10 mouse cellular contexts compared by ENCODE assay signal in the genomic region with DNA sequence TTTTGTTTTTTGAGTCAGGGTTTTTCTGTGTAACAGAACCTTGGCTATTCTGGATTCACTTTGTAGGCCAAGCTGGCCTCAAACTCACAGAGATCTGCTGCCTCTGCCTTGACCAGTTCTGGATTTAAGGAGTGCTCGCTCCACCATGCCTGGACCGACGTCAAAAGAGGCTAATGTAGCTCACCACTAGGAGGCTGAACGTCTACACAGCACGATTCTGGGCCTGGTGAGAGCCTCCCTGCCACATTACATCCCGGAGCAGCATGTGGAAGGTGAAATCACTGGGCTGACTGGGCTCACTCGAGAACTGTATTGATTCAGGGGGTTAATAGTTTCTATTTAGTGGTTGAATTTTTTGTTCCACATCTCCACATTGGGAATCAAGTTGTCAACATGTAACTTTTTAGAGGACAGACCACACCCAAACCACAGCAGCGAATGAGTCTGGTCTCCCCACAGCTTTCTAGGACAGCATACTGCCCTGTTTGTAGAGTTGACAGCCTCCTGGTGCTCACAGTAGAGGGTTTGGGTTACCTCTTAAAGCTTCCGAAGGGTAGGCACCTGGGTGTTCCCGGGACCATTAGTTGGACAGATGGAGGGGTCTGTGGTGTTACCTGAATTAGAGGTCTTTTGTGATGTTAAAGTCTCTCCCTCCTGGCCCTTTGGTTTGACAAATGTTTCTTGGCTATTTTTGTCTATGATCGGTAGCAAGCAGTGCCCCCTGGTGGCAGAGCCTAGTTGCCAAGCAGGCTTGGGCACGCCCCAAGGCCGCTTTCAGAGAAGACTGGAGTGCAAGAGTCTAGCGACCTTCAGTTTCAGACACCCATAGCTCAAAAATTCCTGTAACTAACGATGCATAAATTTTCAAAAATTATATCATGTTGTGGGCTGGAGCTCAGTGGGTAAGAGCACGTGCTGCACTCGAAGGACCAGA. TPM values are rescaled to one million over a fixed set of nuclear protein-coding genes. Genes with fewer than 3 reads are reported as not detected.
A peak's percentile ranks its signal among the peaks of the same experiment; 100 is the strongest.
DNase-seq lines count a peak whose midpoint lies in the region; ATAC-seq and TF ChIP-seq lines count a peak whose summit lies in the region.
"Had no signal": no experiment of that assay in that cellular context is flagged by ENCODE, and none has a peak within 500 bp of the region (broad histone marks: within the 10 kb centered on the region; RNA-seq: fewer than 3 reads in every experiment).

No protein-coding gene starts in this region.

- H3K36me3 ChIP-seq in heart, postnatal 0 days (replicated peaks; ENCODE audit: control insufficient read depth, insufficient read depth, low read length) = no peaks in the 10 kb centered on the region
- H3K36me3 ChIP-seq in heart, embryonic 11.5 days (ENCODE audit: control insufficient read depth, insufficient read depth, low read length) = no peaks in the 10 kb centered on the region
- no peaks in the 10 kb centered on the region for H3K36me3 ChIP-seq in embryonic facial prominence, embryonic 10.5 days (replicated peaks)
- H3K36me3 ChIP-seq in intestine, embryonic 16.5 days (ENCODE audit: control insufficient read depth, insufficient read depth, low read length) = no peaks in the 10 kb centered on the region
- no peaks in the 10 kb centered on the region for H3K36me3 ChIP-seq in thymus, adult 2 months (ENCODE audit: control insufficient read depth, insufficient read depth, low read length)
- H3K36me3 ChIP-seq: embryonic facial prominence, embryonic 13.5 days had no signal

- 38% methylated on average over 17 of the region's 17 CpGs for WGBS in heart, postnatal 0 days
- 31% methylated on average over 17 of the region's 17 CpGs for WGBS in heart, embryonic 11.5 days (ENCODE audit: insufficient replicate concordance)
- 35% methylated on average over 17 of the region's 17 CpGs for WGBS in embryonic facial prominence, embryonic 10.5 days
- WGBS in intestine, embryonic 16.5 days = 36% methylated on average over 17 of the region's 17 CpGs
- WGBS in olfactory bulb, adult 2 months = 37% methylated on average over 17 of the region's 17 CpGs
- WGBS in thymus, adult 2 months = 37% methylated on average over 17 of the region's 17 CpGs

- no peaks in the 10 kb centered on the region for H3K9me3 ChIP-seq in heart, postnatal 0 days (replicated peaks; ENCODE audit: control insufficient read depth, low read length)
- no peaks in the 10 kb centered on the region for H3K9me3 ChIP-seq in heart, embryonic 11.5 days (replicated peaks; ENCODE audit: control insufficient read depth, low read length)
- no peaks in the 10 kb centered on the region for H3K9me3 ChIP-seq in embryonic facial prominence, embryonic 10.5 days
- no peaks in the 10 kb centered on the region for H3K9me3 ChIP-seq in intestine, embryonic 16.5 days (ENCODE audit: control insufficient read depth, low read length)
- H3K9me3 ChIP-seq: embryonic facial prominence, embryonic 13.5 days had no signal

- TF ChIP-seq CTCF in heart, postnatal 0 days (IDR thresholded peaks at IDR 0.05; ENCODE audit: low read depth) = peak; percentile 68
- peak; percentile 63 for TF ChIP-seq CTCF in olfactory bulb, adult 2 months (IDR thresholded peaks at IDR 0.05; ENCODE audit: insufficient read depth, low read depth, low read length)
- peak; percentile 81; the same call in 1 of the 2 replicates for TF ChIP-seq CTCF in thymus, adult 2 months (IDR thresholded peaks at IDR 0.05; ENCODE audit: borderline replicate concordance, control insufficient read depth, extremely low read depth, insufficient read depth, low read length, poor library complexity)

- H3K9ac ChIP-seq in heart, postnatal 0 days (replicated peaks; ENCODE audit: low read depth, low read length) = no peak overlapping the region
- no peak overlapping the region for H3K9ac ChIP-seq in heart, embryonic 11.5 days (ENCODE audit: low read depth, low read length)
- H3K9ac ChIP-seq in intestine, embryonic 16.5 days (ENCODE audit: low read depth, low read length) = no peak overlapping the region
- H3K9ac ChIP-seq: embryonic facial prominence, embryonic 13.5 days had no signal

- ATAC-seq in heart, postnatal 0 days (ENCODE audit: insufficient read depth, low read depth) = peak; percentile 41
- no peak for ATAC-seq in heart, embryonic 11.5 days (replicated peaks; ENCODE audit: insufficient number of reproducible peaks, low FRiP score, low TSS enrichment)
- ATAC-seq in intestine, embryonic 16.5 days = peak; percentile 71

- H3K27me3 ChIP-seq in heart, postnatal 0 days (ENCODE audit: control insufficient read depth, insufficient read depth, low read length) = no peaks in the 10 kb centered on the region
- H3K27me3 ChIP-seq in heart, embryonic 11.5 days (ENCODE audit: control insufficient read depth, insufficient read depth, low read length) = no peaks in the 10 kb centered on the region
- H3K27me3 ChIP-seq in embryonic facial prominence, embryonic 10.5 days (replicated peaks; ENCODE audit: low read depth, poor library complexity, severe bottlenecking) = peaks cover 5% of the 10 kb centered on the region
- H3K27me3 ChIP-seq in intestine, embryonic 16.5 days (replicated peaks; ENCODE audit: control insufficient read depth, insufficient read depth, low read length) = no peaks in the 10 kb centered on the region
- no peaks in the 10 kb centered on the region for H3K27me3 ChIP-seq in thymus, adult 2 months (ENCODE audit: control insufficient read depth, insufficient read depth, low read length)
- H3K27me3 ChIP-seq: embryonic facial prominence, embryonic 13.5 days had no signal

- no peak for TF ChIP-seq EP300 in heart, postnatal 0 days (IDR thresholded peaks at IDR 0.05; ENCODE audit: low read depth)

- H3K27ac ChIP-seq in heart, postnatal 0 days (ENCODE audit: low read depth) = no peak overlapping the region
- H3K27ac ChIP-seq in heart, embryonic 11.5 days (ENCODE audit: low read depth, low read length) = no peak overlapping the region
- no peak overlapping the region for H3K27ac ChIP-seq in embryonic facial prominence, embryonic 10.5 days (replicated peaks)
- H3K27ac ChIP-seq in intestine, embryonic 16.5 days (ENCODE audit: low read length) = no peak overlapping the region
- no peak overlapping the region for H3K27ac ChIP-seq in olfactory bulb, adult 2 months (ENCODE audit: insufficient read depth, low read depth, low read length)
- H3K27ac ChIP-seq in thymus, adult 2 months (ENCODE audit: control insufficient read depth, insufficient read depth, low read length) = no peak overlapping the region
- H3K27ac ChIP-seq: embryonic facial prominence, embryonic 13.5 days had no signal

- no peaks in the 10 kb centered on the region for H3K4me1 ChIP-seq in heart, postnatal 0 days (ENCODE audit: control insufficient read depth, insufficient read depth)
- H3K4me1 ChIP-seq in heart, embryonic 11.5 days (ENCODE audit: control insufficient read depth, insufficient read depth, low read length) = no peaks in the 10 kb centered on the region
- no peaks in the 10 kb centered on the region for H3K4me1 ChIP-seq in embryonic facial prominence, embryonic 10.5 days
- H3K4me1 ChIP-seq in intestine, embryonic 16.5 days (ENCODE audit: control insufficient read depth, insufficient read depth, low read length) = no peaks in the 10 kb centered on the region
- H3K4me1 ChIP-seq in olfactory bulb, adult 2 months (ENCODE audit: control insufficient read depth, insufficient read depth, low read length) = no peaks in the 10 kb centered on the region
- no peaks in the 10 kb centered on the region for H3K4me1 ChIP-seq in thymus, adult 2 months (replicated peaks; ENCODE audit: control insufficient read depth, insufficient read depth, low read length)
- H3K4me1 ChIP-seq: embryonic facial prominence, embryonic 13.5 days had no signal

- H3K4me3 ChIP-seq in heart, postnatal 0 days (ENCODE audit: low read depth, low read length) = no peak overlapping the region
- no peak overlapping the region for H3K4me3 ChIP-seq in heart, embryonic 11.5 days (ENCODE audit: low read depth, low read length)
- no peak overlapping the region for H3K4me3 ChIP-seq in embryonic facial prominence, embryonic 10.5 days
- H3K4me3 ChIP-seq in intestine, embryonic 16.5 days (ENCODE audit: low read length) = no peak overlapping the region
- H3K4me3 ChIP-seq in olfactory bulb, adult 2 months (ENCODE audit: insufficient read depth, low read depth, low read length) = no peak overlapping the region
- H3K4me3 ChIP-seq in thymus, adult 2 months (ENCODE audit: control insufficient read depth, insufficient read depth, low read length) = no peak overlapping the region
- H3K4me3 ChIP-seq: embryonic facial prominence, embryonic 13.5 days; myocyte had no signal

- TF ChIP-seq POLR2A in olfactory bulb, adult 2 months (IDR thresholded peaks at IDR 0.05; ENCODE audit: insufficient read depth, low read depth, low read length) = no peak
- no peak for TF ChIP-seq POLR2A in thymus, adult 2 months (IDR thresholded peaks at IDR 0.05; ENCODE audit: control insufficient read depth, extremely low read depth, insufficient read depth, low read length, poor library complexity)

- DNase-seq in heart, postnatal 0 days (ENCODE audit: low spot score) = peak; percentile 19
- DNase-seq in adrenal gland, postnatal 14 days = peak; percentile 90
- peak; percentile 79 for DNase-seq in embryonic facial prominence, embryonic 10.5 days (ENCODE audit: low spot score)
- peak; percentile 35 to 39 for DNase-seq in left cerebral cortex, postnatal 36 days (ENCODE audit: low spot score in 2 of 2)
- DNase-seq in thymus, adult 2 months = peak; percentile 68

- H3K4me2 ChIP-seq in heart, postnatal 0 days (ENCODE audit: low read depth, low read length) = no peak overlapping the region
- H3K4me2 ChIP-seq in heart, embryonic 11.5 days = no peak overlapping the region
- no peak overlapping the region for H3K4me2 ChIP-seq in intestine, embryonic 16.5 days (ENCODE audit: low read depth, low read length)
- H3K4me2 ChIP-seq: embryonic facial prominence, embryonic 13.5 days had no signal

- intact Hi-C loops in left cerebral cortex, postnatal 36 days (cut with DNase I) = loop anchor here (2.0 kb wide), 1 partner anchor 51 kb away; the partner anchor contains the start of gene Gm49601

RNA-seq across cellular contexts. Expression of gene Sept5, which starts 48.3 kb away (rescaled TPM):
- 8.7 and 12.3 TPM in 2 replicates for total RNA-seq in heart, postnatal 0 days (2014; rRNA removed; ENCODE audit: low replicate concordance)
- polyA plus RNA-seq in heart, postnatal 0 days (2015; fragmentation: Nextera tagmentation; extraction: Ambion mirVana) = 3.8 and 5.5 TPM in 2 replicates
- polyA plus RNA-seq in heart, embryonic 11.5 days (2014; fragmentation: Nextera tagmentation; extraction: Ambion mirVana) = 6.2 and 8.3 TPM in 2 replicates
- total RNA-seq in adrenal gland, postnatal 14 days (2021) = 12.1 and 15.2 TPM in 2 replicates
- 30.2 and 32.2 TPM in 2 replicates for polyA plus RNA-seq in embryonic facial prominence, embryonic 10.5 days (2016; fragmentation: Nextera tagmentation; extraction: Ambion mirVana)
- polyA plus RNA-seq in intestine, embryonic 16.5 days (2015; fragmentation: Nextera tagmentation; extraction: Ambion mirVana) = 52.2 and 52.5 TPM in 2 replicates
- total RNA-seq in left cerebral cortex, postnatal 36 days (2021) = 100 to 1,000 TPM; 834 to 992 TPM
- not detected in 2 replicates for polyA plus RNA-seq in olfactory bulb, adult 2 months (2012; ENCODE audit: insufficient read depth, insufficient read length, low replicate concordance, missing spikeins)
- 2.4 and 3.6 TPM in 2 replicates for polyA plus RNA-seq in thymus, adult 2 months (2012; rRNA removed)

RNA-seq across cellular contexts. Expression of gene Gm49601, which starts 51.8 kb away (rescaled TPM):
- total RNA-seq in heart, postnatal 0 days (2014; rRNA removed; ENCODE audit: low replicate concordance) = not detected in 2 replicates
- polyA plus RNA-seq in heart, postnatal 0 days (2015; fragmentation: Nextera tagmentation; extraction: Ambion mirVana) = 0.32 and 0.34 TPM in 2 replicates
- 0.73 and 1.0 TPM in 2 replicates for polyA plus RNA-seq in heart, embryonic 11.5 days (2014; fragmentation: Nextera tagmentation; extraction: Ambion mirVana)
- total RNA-seq in adrenal gland, postnatal 14 days (2021) = 3.4 and 4.5 TPM in 2 replicates
- 3.2 and 3.6 TPM in 2 replicates for polyA plus RNA-seq in embryonic facial prominence, embryonic 10.5 days (2016; fragmentation: Nextera tagmentation; extraction: Ambion mirVana)
- polyA plus RNA-seq in intestine, embryonic 16.5 days (2015; fragmentation: Nextera tagmentation; extraction: Ambion mirVana) = 4.1 and 4.5 TPM in 2 replicates
- 100 to 1,000 TPM; 255 to 281 TPM for total RNA-seq in left cerebral cortex, postnatal 36 days (2021)
- polyA plus RNA-seq in olfactory bulb, adult 2 months (2012; ENCODE audit: insufficient read depth, insufficient read length, low replicate concordance, missing spikeins) = not detected in 2 replicates
- 0.88 and 0.93 TPM in 2 replicates for polyA plus RNA-seq in thymus, adult 2 months (2012; rRNA removed)

RNA-seq across cellular contexts. Expression of gene Gp1bb, which starts 55.8 kb away (rescaled TPM):
- 2.1 and 5.4 TPM in 2 replicates for total RNA-seq in heart, postnatal 0 days (2014; rRNA removed; ENCODE audit: low replicate concordance)
- polyA plus RNA-seq in heart, postnatal 0 days (2015; fragmentation: Nextera tagmentation; extraction: Ambion mirVana) = 3.0 TPM in 2 replicates
- 8.3 and 8.6 TPM in 2 replicates for polyA plus RNA-seq in heart, embryonic 11.5 days (2014; fragmentation: Nextera tagmentation; extraction: Ambion mirVana)
- total RNA-seq in adrenal gland, postnatal 14 days (2021) = 0.41 TPM in 2 replicates
- 2.6 and 3.5 TPM in 2 replicates for polyA plus RNA-seq in embryonic facial prominence, embryonic 10.5 days (2016; fragmentation: Nextera tagmentation; extraction: Ambion mirVana)
- polyA plus RNA-seq in intestine, embryonic 16.5 days (2015; fragmentation: Nextera tagmentation; extraction: Ambion mirVana) = 1.6 TPM in 2 replicates
- total RNA-seq in left cerebral cortex, postnatal 36 days (2021) = 1 to 10 TPM; 1.1 to 1.6 TPM
- not detected in 2 replicates for polyA plus RNA-seq in olfactory bulb, adult 2 months (2012; ENCODE audit: insufficient read depth, insufficient read length, low replicate concordance, missing spikeins)
- polyA plus RNA-seq in thymus, adult 2 months (2012; rRNA removed) = 1.1 TPM in 2 replicates

Comparison
In these comparisons a context has a peak if more than half of its experiments do, and no peak if none do; other contexts are left out.
1. DNase-seq: peak in every context shown above with its lines; median percentile 90 in adrenal gland, postnatal 14 days; 79 in embryonic facial prominence, embryonic 10.5 days; 68 in thymus, adult 2 months; 37 in left cerebral cortex, postnatal 36 days; 19 in heart, postnatal 0 days.